Mouse (Mus musculus): ENCODE measurements around the gene C530008M17Rik.

- no peak for TF ChIP-seq CTCF (conservative IDR thresholded peaks at IDR 0.05; ENCODE audit: low read length)
- TF ChIP-seq POU5F1 (IDR thresholded peaks at IDR 0.05; ENCODE audit: borderline replicate concordance, low read length), result no peak
Measured at GRCm38 (mm10) chr5:76781943-76782342, 125.6 kb downstream of the C530008M17Rik start.

Measured in E14TG2a.4 (cell line).